8 mouse cellular contexts compared by ENCODE assay signal in the genomic region with DNA sequence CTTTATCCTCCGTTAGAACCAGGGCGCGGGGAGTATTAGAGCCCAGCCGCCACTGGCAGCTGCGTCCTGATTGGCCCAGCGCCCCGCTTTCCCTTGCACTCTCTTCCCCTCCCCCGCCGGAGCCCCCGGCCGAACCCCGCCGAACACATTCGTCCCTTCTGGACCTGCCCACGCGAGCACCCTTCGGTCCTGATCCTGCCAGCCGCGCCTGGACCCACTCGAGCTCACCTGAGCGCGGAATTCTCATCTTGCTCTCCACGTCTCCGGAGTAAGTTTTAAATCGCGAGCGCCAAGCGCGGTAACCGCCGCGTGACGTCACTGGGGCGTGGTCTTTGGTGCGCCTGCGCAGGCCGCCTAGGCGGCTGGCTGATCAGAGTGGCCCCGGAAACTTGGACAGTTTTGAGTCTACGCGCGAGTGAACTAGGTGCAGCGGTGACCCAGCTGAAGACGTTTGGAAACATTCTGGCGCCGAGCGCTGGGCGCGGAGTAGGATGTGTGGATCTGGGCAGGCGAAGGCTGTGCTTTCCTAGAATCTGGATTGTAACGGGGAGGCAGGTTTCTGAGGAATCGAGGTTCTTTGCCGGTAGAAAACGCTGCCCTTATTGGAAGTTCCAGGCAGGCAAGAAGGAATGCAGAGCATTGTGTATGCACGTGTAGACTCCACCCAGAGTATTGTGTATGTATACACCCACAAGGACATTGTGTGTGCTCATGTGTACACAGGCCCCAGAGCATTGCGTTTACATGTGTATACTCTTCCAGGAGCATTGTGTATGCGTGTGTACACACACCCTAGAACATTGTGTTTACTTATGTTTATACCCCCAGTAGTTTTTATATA. TPM values are rescaled to one million over a fixed set of nuclear protein-coding genes. Genes with fewer than 3 reads are reported as not detected.
DNase-seq lines count a peak whose midpoint lies in the region; ATAC-seq and TF ChIP-seq lines count a peak whose summit lies in the region.

Gene Ncaph (minus strand): TSS at position 334 of the 841 bp plus-strand sequence.

- TF ChIP-seq POLR2A in cortical plate, adult 2 months (IDR thresholded peaks at IDR 0.05; ENCODE audit: extremely low read depth, insufficient read depth, low read length) = peak; percentile 86

- DNase-seq in gastrocnemius, postnatal 10 days = peak; percentile 98
- peak; percentile 85 to 93 for DNase-seq in left cerebral cortex, postnatal 10 days (ENCODE audit: extremely low spot score in 1 of 2, low spot score in 2 of 2)
- DNase-seq in right cerebral cortex, postnatal 25 days = peak; percentile 92
- peak; percentile 88 to 94 for DNase-seq in urinary bladder, postnatal 4 days (ENCODE audit: low spot score in 2 of 2)

- intact Hi-C loops in left cerebral cortex, postnatal 10 days (cut with DNase I) = no loop called here

- no peaks in the 10 kb centered on the region for H3K4me1 ChIP-seq in cortical plate, adult 2 months (ENCODE audit: control insufficient read depth, insufficient read depth, low read length)

- peak within 1 kb of the TSS; percentile 50 for H3K4me3 ChIP-seq in cortical plate, adult 2 months (ENCODE audit: insufficient read depth, low read length)

- no peak for TF ChIP-seq CTCF in cortical plate, adult 2 months (IDR thresholded peaks at IDR 0.05; ENCODE audit: extremely low read depth, insufficient read depth, low read length)

- ATAC-seq in activated CD4-positive, CD25-positive, alpha-beta regulatory T cell, adult 4 months = peak; percentile 91
- ATAC-seq in inflammation-experienced regulatory T-cells, adult 6 months = peak; percentile 87
- ATAC-seq in megakaryocyte-erythroid progenitor cell, adult 5-6 weeks (replicated peaks; ENCODE audit: low FRiP score, low TSS enrichment, poor library complexity, severe bottlenecking) = peak; percentile 85

- H3K27ac ChIP-seq in cortical plate, adult 2 months (ENCODE audit: insufficient read depth, low read length) = no peak within 1 kb of the TSS

RNA-seq across cellular contexts. Expression of gene Ncaph, which starts in this region (rescaled TPM):
- polyA plus RNA-seq in activated CD4-positive, CD25-positive, alpha-beta regulatory T cell, adult 4 months (2017; shearing (Covaris generic)) = 10 to 100 TPM; 20.0 to 30.9 TPM
- 1.6 and 2.2 TPM in 2 replicates for polyA plus RNA-seq in cortical plate, adult 2 months (2012; rRNA removed)
- 10 to 100 TPM in 1 of 2 experiments, 1 to 10 TPM in 1; 9.0 to 12.5 TPM for total RNA-seq in gastrocnemius, postnatal 10 days (2021)
- 10 to 100 TPM in 1 of 3 experiments, 1 to 10 TPM in 2; 4.9 to 62.0 (median 8.0) TPM for polyA plus RNA-seq in inflammation-experienced regulatory T-cells, adult 6 months (2017; shearing (Covaris generic))
- 1 to 10 TPM; 6.0 to 6.7 TPM for total RNA-seq in left cerebral cortex, postnatal 10 days (2021)
- total RNA-seq in megakaryocyte-erythroid progenitor cell, adult 5-6 weeks (2014; fragmentation: Nextera tagmentation) = 44.7 and 65.6 TPM in 2 replicates
- 55.8 and 57.3 TPM in 2 replicates for total RNA-seq in megakaryocyte-erythroid progenitor cell, adult 5-6 weeks (2017)
